Mouse (Mus musculus) cerebellum, postnatal 25 days (tissue): ENCODE measurements at regions not wholly inside any gene's neighbourhood (a gene's known extent, or its start where the extent isn't known, plus 50 kb on each side); places are given as distances from the start of the nearest gene placed in this dataset.

Experiments
- DNase-seq, 2 experiments: peaks; one replicate each; pipeline ENCODE4 v3.0.0; 2021; ENCODE audit warnings: mixed read lengths in 2 of 2

GRCm38 (mm10) chr9:68476391-68476790 is 177.2 kb upstream of the Rora start:
- DNase-seq, result no peak

GRCm38 (mm10) chr9:68477466-68477865 is 176.1 kb upstream of the Rora start:
- no peak for DNase-seq

- DNase-seq, result peak; percentile 20 to 34
Observed at GRCm38 (mm10) chr9:68486646-68487045, 166.9 kb upstream of the Rora start.

- DNase-seq, result no peak
Observed at GRCm38 (mm10) chr9:68491151-68491550, 162.4 kb upstream of the Rora start.

- DNase-seq, result no peak
Observed at GRCm38 (mm10) chr9:68521218-68521617, 132.4 kb upstream of the Rora start.

- DNase-seq, result no peak
Observed at GRCm38 (mm10) chr9:68561767-68562552, 91.6 kb upstream of the Rora start.

GRCm38 (mm10) chr9:68563206-68563605 is 90.4 kb upstream of the Rora start:
- no peak for DNase-seq

GRCm38 (mm10) chr9:68585751-68586150 is 67.8 kb upstream of the Rora start:
- DNase-seq, result no peak

- DNase-seq, result no peak
Observed at GRCm38 (mm10) chr9:68591023-68591422, 62.6 kb upstream of the Rora start.

- DNase-seq, result no peak
Observed at GRCm38 (mm10) chr9:68592976-68593375, 60.6 kb upstream of the Rora start.

- no peak for DNase-seq
Observed at GRCm38 (mm10) chr9:68594586-68594985, 59.0 kb upstream of the Rora start.
